Mouse (Mus musculus) megakaryocyte, embryonic 14.5 days (primary cell): ENCODE measurements around the gene Hnrnph3.

Experiments
- FLI1 ChIP-seq: IDR thresholded peaks from 2 replicates; pipeline ENCODE4 v1.6.1; 2012; ENCODE audit warnings: low read length, inconsistent platforms, mixed read lengths
- GATA1 ChIP-seq: IDR thresholded peaks from 3 replicates; pipeline ENCODE4 v1.6.1; 2012; ENCODE audit warnings: mixed read lengths, low read length, inconsistent platforms, borderline replicate concordance

GRCm38 (mm10) chr10:63062696-63063095 lies 38.7 kb upstream of the Hnrnph3 start:
- TF ChIP-seq GATA1 (no peak), FLI1 (no peak)
